Mouse (Mus musculus): ENCODE measurements around the gene Gm27021.

DNA sequence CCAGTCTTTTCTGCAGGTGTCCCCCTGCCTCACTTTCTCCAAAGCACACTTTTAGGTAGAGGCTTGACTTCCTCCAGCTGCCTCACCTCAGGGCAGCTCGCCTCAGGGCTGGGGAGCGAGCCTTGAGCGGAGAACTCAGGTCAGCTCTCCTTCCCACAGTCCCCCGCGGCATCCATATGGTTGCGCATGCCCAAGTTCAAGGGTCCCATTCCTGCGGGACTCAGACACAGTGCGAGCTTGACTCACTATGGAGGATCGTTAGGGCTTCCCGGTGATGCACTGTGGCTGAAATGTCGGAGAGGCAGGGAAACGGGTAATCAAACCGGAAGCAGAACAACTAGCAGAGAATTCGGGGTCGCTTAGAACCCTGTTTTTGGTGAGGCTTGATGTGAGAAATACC, 37.3 kb upstream of the Gm27021 start:
- TF ChIP-seq CTCF (IDR thresholded peaks at IDR 0.05; ENCODE audit: low read depth, low read length): no peak
- TF ChIP-seq POLR2A (IDR thresholded peaks at IDR 0.05; ENCODE audit: insufficient read depth, low read length): no peak
- no peak for TF ChIP-seq EP300 (IDR thresholded peaks at IDR 0.05; ENCODE audit: insufficient read depth, low read depth, low read length)
